Mouse (Mus musculus) lung, adult 2 months (tissue): ENCODE results near the gene Pde4b. TPM values are rescaled to one million over a fixed set of nuclear protein-coding genes. Genes with fewer than 3 reads are reported as not detected.

Experiments
- DNase-seq: peaks from one replicate; pipeline ENCODE4 v3.0.0; 2022
- H3K4me1 ChIP-seq: fragments of 200-500 bp; 2 replicates; pipeline ENCODE4 v1.6.1; 2011; ENCODE audit warnings: low read length; ENCODE audit not compliant: control insufficient read depth, insufficient read depth
- H3K4me3 ChIP-seq: fragments of 200-500 bp; replicated peaks from 2 replicates; pipeline ENCODE3; 2011; ENCODE audit warnings: low read depth, mild to moderate bottlenecking, control low read depth, low read length; ENCODE audit errors: extremely low read depth
- CTCF ChIP-seq: fragments of 200-500 bp; IDR thresholded peaks from 2 replicates; pipeline ENCODE4 v1.5.1; 2011; ENCODE audit warnings: mild to moderate bottlenecking, low read length, control low read depth; ENCODE audit not compliant: insufficient read depth
- POLR2A ChIP-seq: fragments of 200-500 bp; IDR thresholded peaks from 2 replicates; pipeline ENCODE4 v1.6.1; 2011; ENCODE audit warnings: low read depth, mild to moderate bottlenecking, control low read depth, low read length, borderline replicate concordance; ENCODE audit errors: extremely low read depth
- WGBS: fragments of 180-500 bp; shearing (Covaris S2); methylation state at CpG from one replicate; pipeline ENCODE4 v1.1.7; 2018; 5-methylcytosine and 5-hydroxymethylcytosine counted together
- polyA plus RNA-seq: library from polyadenylated mRNA; depleted of rRNA; stranded (reverse); fragments of >200 nt; gene quantifications from 2 replicates; pipeline ENCODE4 v1.2.3, GENCODE M21; 2012

Pde4b gene
- polyA plus RNA-seq, 1 experiment = 23.1 TPM

DNA sequence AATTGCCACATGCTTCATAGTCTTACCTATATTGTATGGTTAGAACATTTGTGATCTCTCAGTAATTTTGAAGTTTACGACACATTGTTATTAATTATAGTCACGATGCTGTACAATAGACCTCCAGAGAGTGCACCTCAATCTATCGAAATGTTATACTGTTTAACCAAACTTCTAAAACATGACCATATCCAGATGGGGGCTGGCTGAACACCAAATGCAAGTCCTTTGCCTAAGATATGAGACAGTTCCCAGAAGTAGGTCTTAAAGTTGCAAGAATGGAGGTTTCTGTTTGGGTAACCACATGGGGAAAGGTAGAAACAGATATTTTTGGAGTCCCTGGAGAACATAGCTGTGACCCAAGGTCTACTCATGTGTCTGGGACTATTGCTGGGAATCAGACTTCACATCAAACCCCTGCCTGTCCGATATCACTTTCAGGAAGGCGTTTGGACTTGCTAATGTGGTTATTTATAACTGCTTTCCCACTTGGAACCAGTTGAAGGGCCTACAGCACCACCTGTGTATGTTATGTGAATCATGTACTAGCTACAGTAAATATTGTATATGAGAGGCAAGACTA is 452.3 kb downstream of the Pde4b start:
- H3K4me3 ChIP-seq = no peak overlapping the region
- H3K4me1 ChIP-seq = no peaks in the 10 kb centered on the region
- no peak for DNase-seq
- TF ChIP-seq POLR2A = no peak
- no peak for TF ChIP-seq CTCF
- 81% methylated on average over 5 of the region's 5 CpGs for WGBS

DNA sequence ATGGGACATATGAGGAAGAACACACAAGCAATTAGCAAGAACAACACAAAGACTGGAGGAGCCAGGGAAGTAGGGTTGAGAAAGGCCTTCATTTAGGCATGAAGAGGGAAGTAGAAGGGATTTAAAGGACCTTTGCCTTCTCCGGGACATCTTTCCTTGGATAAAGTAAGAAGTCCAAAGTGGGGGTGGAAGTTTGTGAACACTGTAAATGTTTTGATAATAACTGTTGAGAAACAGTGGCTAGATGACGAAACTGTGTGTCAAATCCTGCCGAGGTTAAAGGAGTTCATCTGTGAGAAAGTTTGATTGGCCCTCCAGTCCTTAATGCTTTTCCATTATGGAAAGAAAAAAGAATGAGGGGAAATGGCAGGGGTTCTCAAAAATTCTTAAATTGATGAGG is 455.6 kb downstream of the Pde4b start:
- WGBS = 75% methylated on average over 3 of the region's 3 CpGs

DNA sequence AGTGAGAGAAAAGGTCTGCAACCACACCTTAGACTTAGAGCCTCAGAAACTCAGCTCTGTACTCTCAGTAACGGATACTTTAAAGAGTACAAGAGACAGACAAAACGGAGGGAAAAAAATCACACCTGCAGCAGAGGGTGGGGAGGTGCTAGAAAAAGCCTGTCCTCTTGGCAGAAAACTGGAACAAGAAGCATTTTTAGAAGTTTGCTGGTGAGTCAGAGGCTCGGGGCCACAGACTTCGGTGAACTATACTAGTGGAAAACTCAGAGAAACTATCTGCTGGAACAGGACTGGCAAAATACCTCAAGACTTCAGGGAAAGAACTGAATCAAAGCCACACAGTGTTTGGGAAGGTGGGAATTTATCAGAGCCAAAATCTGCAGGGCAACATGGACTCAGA is 457.9 kb downstream of the Pde4b start:
- TF ChIP-seq POLR2A (no peak), CTCF (no peak)
- WGBS = 70% methylated on average over 4 of the region's 4 CpGs
- no peak for DNase-seq
- H3K4me3 ChIP-seq = no peak overlapping the region
- H3K4me1 ChIP-seq = no peaks in the 10 kb centered on the region

More for the DNA sequence above, 455.6 kb downstream of the Pde4b start:
- H3K4me1 ChIP-seq = no peaks in the 10 kb centered on the region
- H3K4me3 ChIP-seq = no peak overlapping the region
- no peak for DNase-seq
- TF ChIP-seq CTCF = no peak
- TF ChIP-seq POLR2A = no peak

DNA sequence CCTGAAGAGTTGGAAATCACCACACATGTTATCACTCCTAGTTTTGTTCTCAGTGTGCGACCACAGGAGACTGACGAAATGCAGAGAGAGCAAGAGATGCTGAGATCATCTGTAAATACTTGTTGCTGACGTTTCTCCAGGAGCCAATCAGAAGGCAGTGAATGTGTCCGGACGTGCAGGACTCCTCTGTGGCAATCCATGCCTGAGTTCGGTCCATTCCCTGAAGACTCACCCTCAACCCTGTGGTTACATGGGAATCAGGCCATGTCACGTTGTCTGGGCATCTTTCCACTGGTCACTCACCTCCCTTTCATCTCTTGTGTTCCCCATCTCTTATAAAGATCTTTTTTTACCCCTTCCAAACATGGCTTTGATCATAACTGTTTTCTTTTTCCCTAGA is 468.2 kb downstream of the Pde4b start:
- H3K4me1 ChIP-seq = no peaks in the 10 kb centered on the region; the same call in 1 of the 2 replicates
- TF ChIP-seq POLR2A (no peak), CTCF (no peak)
- DNase-seq = no peak
- H3K4me3 ChIP-seq = no peak overlapping the region
- 88% methylated on average over 7 of the region's 7 CpGs for WGBS

DNA sequence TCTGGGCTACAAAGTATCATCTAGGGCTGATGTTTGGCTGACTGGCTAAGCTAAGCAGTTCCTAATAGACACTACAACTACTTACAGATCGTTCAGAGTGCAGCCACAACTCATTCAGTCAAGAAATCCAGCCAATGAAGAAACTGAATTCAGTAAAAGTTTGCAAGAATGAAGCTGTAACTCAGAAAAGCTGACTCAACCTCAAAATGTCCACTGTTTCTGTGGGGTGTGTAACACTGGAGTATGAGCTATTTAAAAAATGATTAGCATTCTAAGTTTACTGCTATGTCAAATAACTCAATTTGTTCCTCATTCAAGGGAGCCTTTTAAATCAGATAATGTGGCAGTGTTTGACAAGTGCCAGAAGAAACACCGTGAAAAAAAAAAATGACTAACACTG is 469.7 kb downstream of the Pde4b start:
- WGBS = 41% methylated on average over 2 of the region's 2 CpGs
- no peak overlapping the region for H3K4me3 ChIP-seq
- DNase-seq = no peak
- no peaks in the 10 kb centered on the region; the same call in 1 of the 2 replicates for H3K4me1 ChIP-seq
- TF ChIP-seq POLR2A (no peak), CTCF (no peak)

DNA sequence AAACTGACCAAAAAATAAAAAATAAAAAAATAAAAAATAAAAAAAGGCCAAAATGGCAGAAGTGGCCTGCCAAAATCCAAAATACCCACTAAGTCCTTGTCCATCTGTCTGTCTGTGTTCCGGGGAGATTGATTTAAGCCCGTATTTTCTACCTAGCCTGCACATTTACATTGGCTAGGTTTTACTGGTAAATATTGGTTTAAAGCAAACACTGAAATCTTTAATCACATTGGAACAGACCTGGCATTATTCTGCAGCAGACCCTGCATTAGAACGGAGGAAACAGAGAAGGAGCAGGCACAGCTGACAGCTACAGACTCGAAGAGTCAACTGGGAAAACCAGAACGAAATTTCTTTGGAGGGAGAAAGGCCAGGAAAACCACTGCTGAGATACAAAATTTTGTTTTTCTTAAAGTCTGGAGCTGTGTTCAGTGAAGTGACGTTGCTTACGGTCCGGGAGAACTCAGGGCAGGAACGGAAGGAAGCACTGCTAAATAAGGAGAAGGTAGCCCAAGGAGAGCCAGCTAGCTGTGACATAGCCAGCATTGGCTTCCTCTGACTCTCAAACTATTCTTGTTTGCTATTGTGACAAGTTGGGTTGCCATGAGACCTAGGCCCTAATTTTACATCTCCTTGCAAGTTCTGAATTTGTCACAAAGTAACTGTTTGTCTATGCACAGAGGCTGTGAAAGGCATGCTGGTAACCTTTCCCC is 470.3 kb downstream of the Pde4b start:
- no peak for DNase-seq
- Histone ChIP-seq H3K4me1 (no peaks in the 10 kb centered on the region; the same call in 1 of the 2 replicates), H3K4me3 (no peak overlapping the region)
- 26% methylated on average over 9 of the region's 9 CpGs for WGBS
- TF ChIP-seq POLR2A (no peak), CTCF (no peak)

DNA sequence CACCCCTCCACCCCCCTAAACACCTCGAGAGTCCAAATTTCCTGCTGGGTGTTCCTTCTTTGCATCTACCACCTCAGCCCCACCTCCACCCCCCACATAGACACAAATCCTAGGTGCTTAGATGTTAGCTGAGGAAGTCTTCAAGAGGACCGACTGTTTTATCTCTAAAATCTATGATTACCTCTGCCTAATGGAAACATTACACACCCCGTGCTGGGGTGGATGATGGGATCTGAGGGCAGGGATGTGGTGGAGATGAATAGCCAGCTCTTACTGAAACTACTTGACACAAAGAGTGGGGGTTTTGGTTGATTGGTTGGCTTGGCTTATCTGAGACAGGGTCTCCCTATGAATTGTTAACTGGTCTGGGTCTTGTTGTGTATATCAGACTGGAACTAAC is 471.0 kb downstream of the Pde4b start:
- Histone ChIP-seq H3K4me3 (no peak overlapping the region), H3K4me1 (no peaks in the 10 kb centered on the region; the same call in 1 of the 2 replicates)
- 32% methylated on average over 3 of the region's 3 CpGs for WGBS
- no peak for DNase-seq
- TF ChIP-seq POLR2A (no peak), CTCF (no peak)

DNA sequence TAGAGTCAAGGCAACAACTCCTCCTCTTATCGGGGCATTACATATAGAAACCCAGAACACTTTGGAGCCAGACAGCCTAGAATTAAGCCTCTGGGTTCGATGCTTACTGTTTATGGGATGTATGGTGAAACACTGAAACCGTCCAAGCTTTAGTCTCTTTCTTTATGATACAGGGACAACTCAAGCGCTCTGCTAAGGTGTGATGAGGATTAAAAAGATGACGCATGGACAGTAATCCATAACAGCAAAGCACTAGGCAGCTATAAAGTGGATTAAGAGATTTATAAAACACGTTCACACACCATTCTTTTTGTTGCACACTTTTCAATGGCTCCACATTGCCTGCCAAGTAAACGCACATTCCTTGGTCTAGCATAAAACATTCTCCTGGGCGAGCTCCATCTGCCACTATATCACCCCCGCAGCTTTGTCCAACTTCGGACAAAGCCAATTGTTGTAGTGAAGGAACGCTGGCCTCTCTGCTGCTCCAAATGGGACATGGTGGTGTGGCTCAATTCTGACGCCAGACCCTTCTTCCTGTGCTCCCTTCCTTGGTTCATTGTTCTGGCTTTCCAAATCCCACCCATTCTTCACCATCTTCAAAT is 473.4 kb downstream of the Pde4b start:
- WGBS = 78% methylated on average over 12 of the region's 12 CpGs
- no peak for DNase-seq
- H3K4me1 ChIP-seq = no peaks in the 10 kb centered on the region; the same call in 1 of the 2 replicates
- no peak overlapping the region for H3K4me3 ChIP-seq
- TF ChIP-seq POLR2A (no peak), CTCF (no peak)

DNA sequence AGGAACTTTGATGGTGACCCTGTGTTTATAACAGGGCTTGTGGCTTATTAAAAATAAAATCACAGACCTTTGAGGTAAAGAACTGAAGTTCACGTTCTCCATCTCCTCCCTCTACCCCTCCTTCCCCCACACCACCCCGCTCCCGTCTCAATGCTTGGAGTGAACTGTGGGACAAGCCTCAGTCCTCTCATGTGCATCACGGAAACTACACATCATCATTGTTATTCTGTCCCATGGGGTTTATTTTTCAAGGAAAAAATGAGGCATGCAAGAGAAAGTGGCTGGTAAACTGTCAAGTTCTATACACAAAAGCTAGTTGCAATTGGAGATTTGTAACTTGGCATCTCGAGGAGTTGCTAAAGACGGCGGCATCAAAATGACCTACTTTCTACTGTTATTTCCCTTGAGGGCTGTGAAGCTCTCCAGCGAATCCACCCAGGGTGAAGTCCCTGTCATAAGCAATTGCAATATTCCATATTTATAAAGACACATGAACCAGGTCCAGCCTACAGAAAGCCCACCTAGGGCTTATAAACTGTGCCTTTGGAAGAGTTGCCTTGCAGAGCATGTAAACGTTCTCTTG is 476.0 kb downstream of the Pde4b start:
- H3K4me3 ChIP-seq = no peak overlapping the region
- TF ChIP-seq POLR2A (no peak), CTCF (no peak)
- DNase-seq = no peak
- H3K4me1 ChIP-seq = peaks cover 8% of the 10 kb centered on the region
- 72% methylated on average over 9 of the region's 9 CpGs for WGBS

DNA sequence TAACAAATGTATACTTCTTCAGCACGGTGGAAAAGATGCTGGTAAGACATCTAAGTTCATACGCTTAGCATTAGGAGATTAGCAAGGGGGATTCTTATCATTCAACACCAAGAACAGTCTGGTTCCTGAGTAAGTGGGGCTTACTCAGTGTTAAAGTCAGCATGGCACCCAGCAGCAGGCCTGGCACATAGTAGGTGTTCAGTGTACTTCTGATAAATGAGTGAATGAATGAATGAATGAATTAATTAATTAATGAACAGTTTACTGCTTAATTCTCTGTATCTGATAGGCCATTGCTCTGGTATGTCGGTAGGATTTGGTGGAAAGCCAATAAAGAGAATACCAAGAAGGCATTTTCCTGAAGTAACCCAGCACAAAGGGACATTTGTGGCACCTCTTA is 476.9 kb downstream of the Pde4b start:
- Histone ChIP-seq H3K4me1 (peaks cover 16% of the 10 kb centered on the region), H3K4me3 (no peak overlapping the region)
- TF ChIP-seq CTCF = no peak
- no peak for TF ChIP-seq POLR2A
- whole genome bisulfite sequencing = 82% methylated on average over 3 of the region's 3 CpGs
- no peak for DNase-seq
